Mouse (Mus musculus): Measurements from ENCODE around the gene Upf3a. TPM values are rescaled to one million over a fixed set of nuclear protein-coding genes. Genes with fewer than 3 reads are reported as not detected.

Upf3a gene
- total and polyA plus RNA-seq, 3 experiments = 18.1 to 40.5 (median 25.0) TPM

- peak; percentile 74 for TF ChIP-seq POLR2A (IDR thresholded peaks at IDR 0.05; ENCODE audit: low read depth, low read length)
- 0 out of 2 replicates have a peak, but pooled peaks have one; percentile 21 for TF ChIP-seq MYC (IDR thresholded peaks at IDR 0.05; ENCODE audit: low read depth, low read length)
Measured at GRCm38 (mm10) chr8:13756982-13757804, 28.2 kb upstream of the Upf3a start, which contains the start of gene Cdc16 (continued).

- Histone ChIP-seq H3K27me3 (replicated peaks) (no peaks in the 10 kb centered on the region), H3K79me2 (replicated peaks; ENCODE audit: control insufficient read depth, extremely low read depth, insufficient read depth, poor library complexity, severe bottlenecking) (peaks cover 26% of the 10 kb centered on the region), H3K27ac (ENCODE audit: insufficient read depth, low read depth) (peak overlapping the region; percentile 9; the same call in 1 of the 2 replicates), H3K4me1 (ENCODE audit: control insufficient read depth in 1 of 2, insufficient read depth in 2 of 2) (peaks cover 0 to 29% of the 10 kb centered on the region in 2 experiments; a peak in 2 of 4 replicates), H3K9ac (ENCODE audit: insufficient read depth, low read depth) (peak overlapping the region; percentile 98), H3K4me3 (replicated peaks in 1 of 3; ENCODE audit: low read depth in 2 of 3, low read length in 2 of 3, poor library complexity in 1 of 3) (peak overlapping the region; percentile 82 to 98 (median 97)), H3K9me3 (replicated peaks; ENCODE audit: low read length) (no peaks in the 10 kb centered on the region), H3K4me2 (ENCODE audit: insufficient read depth, low read depth, poor library complexity, severe bottlenecking) (peak overlapping the region; percentile 64), H3K36me3 (replicated peaks in 1 of 2; ENCODE audit: control insufficient read depth in 1 of 2, insufficient read depth in 1 of 2, low read length in 1 of 2) (peaks cover 19 to 34% of the 10 kb centered on the region in 2 experiments)
- dilution Hi-C loops (cut with MboI; ENCODE audit: extremely low pct_ligation_motif_present, extremely low pct_unique_long_range_greater_than_20kb, low sequenced_read_pairs) (no loop called here), in situ Hi-C loops (cut with MboI; ENCODE audit: low pct_ligation_motif_present, low pct_unique_long_range_greater_than_20kb, low sequenced_read_pairs) (no loop called here)
- peak; percentile 62 for DNase-seq (ENCODE audit: extremely low read depth)
- TF ChIP-seq CHD2 (IDR thresholded peaks at IDR 0.05; ENCODE audit: low read length) (no peak; the same call in 1 of the 2 replicates), ELF1 (IDR thresholded peaks at IDR 0.05; ENCODE audit: low read depth, low read length) (no peak), E2F4 (IDR thresholded peaks at IDR 0.05; ENCODE audit: insufficient replicate concordance, low read depth, low read length) (no peak), TCF12 (IDR thresholded peaks at IDR 0.05; ENCODE audit: low read depth, low read length) (no peak), NRF1 (IDR thresholded peaks at IDR 0.05; ENCODE audit: low read depth, low read length) (no peak), EP300 (IDR thresholded peaks at IDR 0.05; ENCODE audit: low read length) (no peak), KAT2A (IDR thresholded peaks at IDR 0.05; ENCODE audit: insufficient replicate concordance, low read length) (no peak), CHD1 (IDR thresholded peaks at IDR 0.05; ENCODE audit: low read depth, low read length) (no peak), ZC3H11A (IDR thresholded peaks at IDR 0.05; ENCODE audit: low read depth, low read length) (no peak), RCOR1 (conservative IDR thresholded peaks at IDR 0.05; ENCODE audit: low read depth, low read length) (no peak), MAFK (IDR thresholded peaks at IDR 0.05; ENCODE audit: insufficient replicate concordance, low read length) (no peak), MXI1 (IDR thresholded peaks at IDR 0.05; ENCODE audit: low read depth, low read length) (peak; percentile 27; the same call in 1 of the 2 replicates), MEF2A (IDR thresholded peaks at IDR 0.05; ENCODE audit: borderline replicate concordance, low read depth, low read length) (no peak), CTCF (conservative IDR thresholded peaks at IDR 0.05 in 1 of 2, IDR thresholded peaks at IDR 0.05 in 1 of 2; ENCODE audit: low read depth in 2 of 2, low read length in 2 of 2) (peak; percentile 46 to 76; a peak in 3 of 4 replicates), MAX (IDR thresholded peaks at IDR 0.05; ENCODE audit: low read length) (no peak), RAD21 (IDR thresholded peaks at IDR 0.05; ENCODE audit: low read depth, low read length) (peak; percentile 57), ETS1 (conservative IDR thresholded peaks at IDR 0.05; ENCODE audit: low read depth, low read length) (no peak), USF1 (IDR thresholded peaks at IDR 0.05; ENCODE audit: low read depth, low read length) (no peak), SMC3 (IDR thresholded peaks at IDR 0.05; ENCODE audit: low read depth, low read length) (peak; percentile 43), GABPA (IDR thresholded peaks at IDR 0.05; ENCODE audit: insufficient replicate concordance, low read depth, low read length) (no peak), POLR2AphosphoS2 (IDR thresholded peaks at IDR 0.05; ENCODE audit: low read depth, low read length) (no peak), ZKSCAN1 (IDR thresholded peaks at IDR 0.05; ENCODE audit: borderline replicate concordance, low read depth, low read length) (no peak), MAZ (IDR thresholded peaks at IDR 0.05; ENCODE audit: low read depth, low read length) (no peak), JUN (IDR thresholded peaks at IDR 0.05; ENCODE audit: insufficient read depth, low read depth, low read length) (no peak), USF2 (conservative IDR thresholded peaks at IDR 0.05; ENCODE audit: low read depth, low read length) (no peak), ZMIZ1 (IDR thresholded peaks at IDR 0.05; ENCODE audit: low read depth, low read length) (no peak), TBP (conservative IDR thresholded peaks at IDR 0.05; ENCODE audit: low read depth, low read length) (0 out of 2 replicates have a peak, but pooled peaks have one; percentile 32), SIN3A (IDR thresholded peaks at IDR 0.05; ENCODE audit: low read length) (peak; percentile 29; the same call in 1 of the 2 replicates), IRF4 (IDR thresholded peaks at IDR 0.05; ENCODE audit: low read depth, low read length) (no peak), UBTF (IDR thresholded peaks at IDR 0.05; ENCODE audit: low read depth, low read length) (0 out of 2 replicates have a peak, but pooled peaks have one; percentile 2), POLR2A (IDR thresholded peaks at IDR 0.05; ENCODE audit: low read depth, low read length) (no peak), MYC (IDR thresholded peaks at IDR 0.05; ENCODE audit: low read depth, low read length) (0 out of 2 replicates have a peak, but pooled peaks have one; percentile 2)
Measured at GRCm38 (mm10) chr8:13757805-13758727, 27.3 kb upstream of the Upf3a start.
